Mouse (Mus musculus) megakaryocyte, embryonic 14.5 days (primary cell): ENCODE results near the gene Znhit6.

Source experiments
- FLI1 ChIP-seq: IDR thresholded peaks from 2 replicates; pipeline ENCODE4 v1.6.1; 2012; ENCODE audit warnings: low read length, inconsistent platforms, mixed read lengths
- GATA1 ChIP-seq: IDR thresholded peaks from 3 replicates; pipeline ENCODE4 v1.6.1; 2012; ENCODE audit warnings: mixed read lengths, low read length, inconsistent platforms, borderline replicate concordance

DNA sequence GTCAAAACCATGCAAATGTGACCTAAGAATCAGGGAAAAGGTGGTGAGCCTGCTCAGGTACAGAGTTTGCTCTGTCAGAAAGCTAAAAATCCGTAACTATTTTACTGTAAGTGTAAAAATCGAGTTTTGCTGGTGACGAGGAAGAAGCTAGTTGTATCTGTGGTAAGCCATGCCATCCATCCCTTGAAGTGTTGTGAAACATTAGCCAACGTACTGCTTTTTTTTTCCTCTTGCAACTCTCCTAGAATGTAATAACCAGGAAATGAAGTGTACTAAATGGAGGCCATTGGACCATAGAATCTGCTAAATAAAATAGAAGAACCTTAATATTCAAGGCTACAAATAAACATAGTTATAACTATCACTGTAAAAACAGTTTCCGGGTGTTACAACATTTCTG lies 32.3 kb downstream of the Znhit6 start:
- no peak for TF ChIP-seq GATA1
- TF ChIP-seq FLI1, result no peak
